ENCODE assay signal across 18 mouse cellular contexts in genomic region chr16:87719071-87719470, GRCm38 (mm10). TPM values are rescaled to one million over a fixed set of nuclear protein-coding genes. Genes with fewer than 3 reads are reported as not detected.
A peak's percentile ranks its signal among the peaks of the same experiment; 100 is the strongest.
DNase-seq lines count a peak whose midpoint lies in the region; TF ChIP-seq lines count a peak whose summit lies in the region.
"Had no signal": no experiment of that assay in that cellular context is flagged by ENCODE, and none has a peak within 500 bp of the region (broad histone marks: within the 10 kb centered on the region; RNA-seq: fewer than 3 reads in every experiment).

No protein-coding gene starts in this region.

- H3K4me1 ChIP-seq in heart, embryonic 10.5 days, result peaks cover 52% of the 10 kb centered on the region

- peak overlapping the region; percentile 73 for H3K27ac ChIP-seq in gastrocnemius, adult 2 months
- H3K27ac ChIP-seq in heart, embryonic 10.5 days, result no peak overlapping the region

- H3K4me3 ChIP-seq in gastrocnemius, adult 2 months, result no peak overlapping the region
- H3K4me3 ChIP-seq in heart, embryonic 10.5 days, result no peak overlapping the region

- 91% methylated on average over 11 of the region's 11 CpGs for WGBS in heart, embryonic 10.5 days

- intact Hi-C loops in gastrocnemius, adult 2 months (cut with DNase I), result loop anchor here (2.0 kb wide), 1 partner anchor 16 kb away; no protein-coding TSS in a partner anchor
- intact Hi-C loops in gastrocnemius, postnatal 14 days (cut with DNase I; ENCODE audit: low total_unique reads), result loop anchor here (1.0 kb wide), 1 partner anchor 11 kb away; no protein-coding TSS in a partner anchor

- H3K9me3 ChIP-seq in heart, embryonic 10.5 days, result no peaks in the 10 kb centered on the region
- H3K9me3 ChIP-seq: G1E had no signal

- TF ChIP-seq CTCF in gastrocnemius, adult 2 months (IDR thresholded peaks at IDR 0.05), result no peak

- H3K36me3 ChIP-seq in heart, embryonic 10.5 days, result peaks cover 35% of the 10 kb centered on the region

- H3K27me3 ChIP-seq in heart, embryonic 10.5 days (ENCODE audit: insufficient read depth, poor library complexity, severe bottlenecking), result no peaks in the 10 kb centered on the region
- H3K27me3 ChIP-seq: CH12.LX, Patski had no signal

- DNase-seq in gastrocnemius, adult 2 months, result no peak
- DNase-seq in gastrocnemius, postnatal 14 days, result no peak
- peak; percentile 84 for DNase-seq in heart, adult 11 months
- DNase-seq in heart, adult 18-20 months, result no peak
- DNase-seq in heart, embryonic 10.5 days (ENCODE audit: low spot score), result peak; percentile 56
- no peak for DNase-seq in heart, postnatal 4 days
- DNase-seq: adrenal gland, adult 2 months; adrenal gland, adult 8-10 months; adrenal gland, postnatal 10 days; adrenal gland, postnatal 14 days; adrenal gland, postnatal 25 days; adrenal gland, postnatal 36 days; B cell, adult 2 months; cerebellum, adult 11 months; cerebellum, adult 11-12 months had no signal

RNA-seq across cellular contexts. Expression of gene Bach1, which starts 20.3 kb away (rescaled TPM):
- total RNA-seq in gastrocnemius, adult 2 months (2021), result 10 to 100 TPM; 18.0 to 28.2 TPM
- 10 to 100 TPM; 12.5 to 14.6 TPM for total RNA-seq in gastrocnemius, postnatal 14 days (2021)
- 10 to 100 TPM; 28.3 to 31.8 TPM for total RNA-seq in heart, adult 18-20 months (2021)
- 8.5 and 9.4 TPM in 2 replicates for polyA plus RNA-seq in heart, embryonic 10.5 days (2016; fragmentation: Nextera tagmentation; extraction: Ambion mirVana)
- total RNA-seq in heart, postnatal 4 days (2021), result 10 to 100 TPM; 25.9 to 28.7 TPM

Comparison
In these comparisons a context has a peak if more than half of its experiments do, and no peak if none do; other contexts are left out.
1. DNase-seq: peak in heart, adult 11 months (single experiment) and heart, embryonic 10.5 days (single experiment); none in gastrocnemius, adult 2 months (single experiment), gastrocnemius, postnatal 14 days (single experiment), heart, adult 18-20 months (0 of 2) and heart, postnatal 4 days (single experiment).